Mouse (Mus musculus): ENCODE measurements around the gene Ank. TPM values are rescaled to one million over a fixed set of nuclear protein-coding genes. Genes with fewer than 3 reads are reported as not detected.

Ank gene
- polyA plus RNA-seq, 1 experiment from 2014 or later = 3.1 TPM

- Histone ChIP-seq H3K27ac (no peak overlapping the region), H3K4me1 (peaks cover 26% of the 10 kb centered on the region), H3K36me3 (no peaks in the 10 kb centered on the region), H3K9me3 (replicated peaks) (no peaks in the 10 kb centered on the region), H3K4me3 (no peak overlapping the region), H3K27me3 (ENCODE audit: low read depth, poor library complexity, severe bottlenecking) (peaks cover 14% of the 10 kb centered on the region; the same call in 1 of the 2 replicates)
- DNase-seq (ENCODE audit: low spot score) = no peak
- 89% methylated on average over 15 of the region's 15 CpGs for WGBS
These were observed 40.6 kb downstream of the Ank start for GRCm38 (mm10) chr15:27506893-27507596.

GRCm38 (mm10) chr15:27508169-27508568 is 41.7 kb downstream of the Ank start:
- no peak for DNase-seq (ENCODE audit: low spot score)
- Histone ChIP-seq H3K27ac (no peak overlapping the region), H3K4me1 (peaks cover 26% of the 10 kb centered on the region), H3K9me3 (replicated peaks) (no peaks in the 10 kb centered on the region), H3K36me3 (no peaks in the 10 kb centered on the region), H3K27me3 (ENCODE audit: low read depth, poor library complexity, severe bottlenecking) (peaks cover 14% of the 10 kb centered on the region; the same call in 1 of the 2 replicates), H3K4me3 (no peak overlapping the region)
- 93% methylated on average over 7 of the region's 7 CpGs for WGBS

DNA sequence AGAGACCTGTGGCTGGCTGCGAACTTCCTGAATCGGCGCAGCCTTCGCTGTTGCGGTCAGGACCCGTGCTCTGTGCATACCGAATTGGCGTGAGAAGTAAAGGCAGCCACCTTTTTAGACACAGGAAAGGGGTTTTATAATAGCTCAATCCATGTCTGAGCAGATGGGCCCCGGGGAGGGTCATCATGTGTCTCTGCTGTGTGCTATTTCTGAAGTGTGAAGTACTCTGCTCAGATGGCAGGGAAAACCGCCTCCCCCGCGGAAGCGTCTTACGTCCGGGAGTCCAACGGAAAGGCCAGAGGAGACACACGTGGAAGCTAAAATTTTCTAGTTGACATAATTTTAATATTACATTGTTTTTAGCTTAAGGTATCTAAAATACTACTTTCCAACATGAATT is 42.5 kb downstream of the Ank start:
- no peak for DNase-seq (ENCODE audit: low spot score)
- H3K36me3 ChIP-seq = no peaks in the 10 kb centered on the region
- H3K9me3 ChIP-seq (replicated peaks) = no peaks in the 10 kb centered on the region
- peaks cover 20% of the 10 kb centered on the region for H3K4me1 ChIP-seq
- WGBS = 91% methylated on average over 17 of the region's 17 CpGs
- H3K4me3 ChIP-seq = no peak overlapping the region
- no peak overlapping the region for H3K27ac ChIP-seq
- H3K27me3 ChIP-seq (ENCODE audit: low read depth, poor library complexity, severe bottlenecking) = peaks cover 14% of the 10 kb centered on the region; the same call in 1 of the 2 replicates

GRCm38 (mm10) chr15:27516927-27517326 is 50.5 kb downstream of the Ank start:
- WGBS = 80% methylated on average over 1 of the region's 1 CpGs

GRCm38 (mm10) chr15:27518026-27518425 is 51.5 kb downstream of the Ank start:
- no peak for DNase-seq (ENCODE audit: low spot score)
- Histone ChIP-seq H3K4me1 (0 out of 2 replicates have a peak, but pooled peaks cover 2% of the 10 kb centered on the region), H3K9me3 (replicated peaks) (no peaks in the 10 kb centered on the region), H3K36me3 (no peaks in the 10 kb centered on the region), H3K27me3 (ENCODE audit: low read depth, poor library complexity, severe bottlenecking) (no peaks in the 10 kb centered on the region), H3K4me3 (no peak overlapping the region), H3K27ac (no peak overlapping the region)
- 86% methylated on average over 8 of the region's 8 CpGs for WGBS

More at GRCm38 (mm10) chr15:27516927-27517326, 50.5 kb downstream of the Ank start:
- DNase-seq (ENCODE audit: low spot score) = no peak
- Histone ChIP-seq H3K4me1 (no peaks in the 10 kb centered on the region), H3K27me3 (ENCODE audit: low read depth, poor library complexity, severe bottlenecking) (no peaks in the 10 kb centered on the region; the same call in 1 of the 2 replicates), H3K36me3 (no peaks in the 10 kb centered on the region), H3K9me3 (replicated peaks) (no peaks in the 10 kb centered on the region), H3K27ac (no peak overlapping the region), H3K4me3 (no peak overlapping the region)

- Histone ChIP-seq H3K36me3 (no peaks in the 10 kb centered on the region), H3K27me3 (ENCODE audit: low read depth, poor library complexity, severe bottlenecking) (no peaks in the 10 kb centered on the region), H3K4me1 (0 out of 2 replicates have a peak, but pooled peaks cover 2% of the 10 kb centered on the region), H3K4me3 (no peak overlapping the region), H3K9me3 (replicated peaks) (no peaks in the 10 kb centered on the region), H3K27ac (no peak overlapping the region)
- no peak for DNase-seq (ENCODE audit: low spot score)
- 94% methylated on average over 7 of the region's 7 CpGs for WGBS
These were observed 53.4 kb downstream of the Ank start for GRCm38 (mm10) chr15:27519857-27520256.

DNA sequence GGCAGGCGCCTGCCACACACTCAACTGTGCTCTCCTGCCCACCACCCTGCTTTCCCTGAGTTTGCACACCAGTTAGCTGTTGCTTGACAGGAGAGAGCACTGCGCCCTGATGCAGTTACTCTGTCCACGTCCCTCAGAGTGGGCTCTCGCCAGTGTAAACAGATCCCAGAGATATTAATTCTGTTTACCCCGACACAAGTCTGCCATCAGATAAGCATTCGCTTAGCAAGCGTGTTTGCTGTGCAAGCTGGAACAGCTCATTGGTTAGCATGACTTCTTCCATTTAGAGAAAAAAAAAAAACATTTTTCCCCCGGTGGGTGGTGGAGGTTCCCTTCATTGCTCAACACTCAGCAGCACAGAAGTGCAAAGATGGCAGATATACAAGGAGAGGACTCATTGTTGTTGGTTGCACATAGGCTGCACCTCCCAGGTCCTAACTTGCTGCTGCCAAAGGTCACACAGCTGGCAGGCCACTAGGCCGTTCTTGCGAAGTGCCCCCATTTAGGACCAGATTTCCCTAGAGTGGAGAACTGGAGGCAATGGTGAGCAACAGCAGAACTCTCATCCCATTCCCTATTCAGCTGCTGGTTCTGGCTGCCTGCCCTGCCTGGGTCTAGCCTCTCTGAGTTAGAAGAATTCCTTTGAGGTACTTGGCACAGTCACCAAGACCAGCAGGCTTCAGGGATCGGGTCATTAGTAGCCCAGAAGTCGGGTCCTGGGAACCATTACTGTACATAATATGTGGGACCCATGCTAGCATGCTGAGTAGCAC is 58.9 kb downstream of the Ank start:
- WGBS = 83% methylated on average over 12 of the region's 12 CpGs

DNA sequence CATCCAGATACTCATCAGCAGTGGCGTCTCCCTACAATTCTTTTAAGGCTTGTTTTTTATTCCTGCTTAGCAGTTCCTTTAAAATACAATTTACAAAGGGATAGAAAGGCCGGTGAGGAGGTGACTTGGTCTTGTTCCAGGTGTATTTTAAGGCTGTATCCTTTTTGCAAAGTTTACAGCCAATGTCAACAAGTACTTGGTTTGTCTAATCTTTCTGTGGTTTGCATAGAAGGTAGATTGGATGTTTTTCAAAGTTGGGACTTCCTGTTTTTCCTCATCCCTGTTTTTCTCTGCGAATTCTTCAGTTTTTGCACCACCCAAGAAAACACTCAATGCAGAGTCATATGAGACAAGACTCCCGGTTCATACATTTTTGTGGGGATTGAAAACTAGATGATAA is 62.4 kb downstream of the Ank start:
- no peaks in the 10 kb centered on the region for H3K9me3 ChIP-seq (replicated peaks)
- H3K4me3 ChIP-seq = no peak overlapping the region
- H3K27ac ChIP-seq = no peak overlapping the region
- no peaks in the 10 kb centered on the region for H3K27me3 ChIP-seq (ENCODE audit: low read depth, poor library complexity, severe bottlenecking)
- no peaks in the 10 kb centered on the region for H3K4me1 ChIP-seq
- WGBS = 90% methylated on average over 4 of the region's 4 CpGs
- H3K36me3 ChIP-seq = no peaks in the 10 kb centered on the region
- no peak for DNase-seq (ENCODE audit: low spot score)

More for the DNA sequence above, 58.9 kb downstream of the Ank start:
- no peak overlapping the region for H3K4me3 ChIP-seq
- no peaks in the 10 kb centered on the region for H3K36me3 ChIP-seq
- H3K4me1 ChIP-seq = 0 out of 2 replicates have a peak, but pooled peaks cover 2% of the 10 kb centered on the region
- H3K27ac ChIP-seq = no peak overlapping the region
- H3K27me3 ChIP-seq (ENCODE audit: low read depth, poor library complexity, severe bottlenecking) = no peaks in the 10 kb centered on the region
- no peaks in the 10 kb centered on the region for H3K9me3 ChIP-seq (replicated peaks)
- DNase-seq (ENCODE audit: low spot score) = no peak

DNA sequence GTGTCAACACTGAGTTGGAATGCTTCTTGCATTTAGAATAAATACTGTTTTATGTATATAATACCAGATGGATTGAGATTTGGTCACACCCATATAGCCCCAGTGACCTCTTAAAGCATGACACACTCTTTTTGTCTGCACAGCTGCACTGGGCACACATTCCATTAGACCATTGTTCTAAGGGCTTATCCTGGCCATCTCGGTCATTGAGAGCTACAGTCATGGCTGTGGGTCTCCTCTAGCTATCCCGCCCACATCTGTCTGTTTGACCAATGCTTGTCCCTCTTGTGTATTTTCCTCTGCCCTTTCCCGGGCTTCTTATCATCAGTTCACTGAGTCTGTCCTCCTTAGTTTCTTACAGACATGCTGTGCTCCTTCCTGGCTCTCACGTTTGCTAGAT is 63.5 kb downstream of the Ank start:
- Histone ChIP-seq H3K4me3 (no peak overlapping the region), H3K27me3 (ENCODE audit: low read depth, poor library complexity, severe bottlenecking) (no peaks in the 10 kb centered on the region), H3K9me3 (replicated peaks) (no peaks in the 10 kb centered on the region), H3K4me1 (no peaks in the 10 kb centered on the region), H3K27ac (no peak overlapping the region), H3K36me3 (no peaks in the 10 kb centered on the region)
- 83% methylated on average over 4 of the region's 4 CpGs for whole genome bisulfite sequencing
- DNase-seq (ENCODE audit: low spot score) = no peak

- 53% methylated on average over 3 of the region's 3 CpGs for WGBS
- no peak overlapping the region for H3K27ac ChIP-seq
- no peak overlapping the region for H3K4me3 ChIP-seq
- no peaks in the 10 kb centered on the region for H3K27me3 ChIP-seq (ENCODE audit: low read depth, poor library complexity, severe bottlenecking)
- peaks cover 5% of the 10 kb centered on the region; the same call in 1 of the 2 replicates for H3K4me1 ChIP-seq
- H3K36me3 ChIP-seq = no peaks in the 10 kb centered on the region
- no peaks in the 10 kb centered on the region for H3K9me3 ChIP-seq (replicated peaks)
- DNase-seq (ENCODE audit: low spot score) = no peak
These were observed 66.6 kb downstream of the Ank start for GRCm38 (mm10) chr15:27533036-27533435.

DNA sequence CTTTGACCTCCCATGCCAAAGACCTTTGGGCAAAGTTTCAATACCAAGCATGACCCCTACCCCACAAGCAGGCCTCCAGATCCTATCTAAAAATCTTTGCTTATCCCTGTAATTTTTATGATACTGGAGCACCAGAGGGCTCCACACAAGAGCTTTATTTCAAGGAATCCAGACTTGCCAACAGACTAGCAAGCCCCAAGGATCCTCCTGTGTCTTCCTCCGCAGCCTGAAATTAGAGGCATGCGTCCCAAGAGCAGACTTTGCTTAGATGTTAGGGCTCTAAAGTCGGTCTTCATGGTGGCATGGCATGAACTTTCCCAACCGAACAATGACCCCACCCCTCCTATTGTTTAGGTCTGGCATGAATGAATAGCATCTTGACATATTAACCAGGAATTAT is 69.2 kb downstream of the Ank start:
- DNase-seq (ENCODE audit: low spot score) = no peak
- H3K4me1 ChIP-seq = peaks cover 5% of the 10 kb centered on the region; the same call in 1 of the 2 replicates
- 95% methylated on average over 4 of the region's 4 CpGs for WGBS

DNA sequence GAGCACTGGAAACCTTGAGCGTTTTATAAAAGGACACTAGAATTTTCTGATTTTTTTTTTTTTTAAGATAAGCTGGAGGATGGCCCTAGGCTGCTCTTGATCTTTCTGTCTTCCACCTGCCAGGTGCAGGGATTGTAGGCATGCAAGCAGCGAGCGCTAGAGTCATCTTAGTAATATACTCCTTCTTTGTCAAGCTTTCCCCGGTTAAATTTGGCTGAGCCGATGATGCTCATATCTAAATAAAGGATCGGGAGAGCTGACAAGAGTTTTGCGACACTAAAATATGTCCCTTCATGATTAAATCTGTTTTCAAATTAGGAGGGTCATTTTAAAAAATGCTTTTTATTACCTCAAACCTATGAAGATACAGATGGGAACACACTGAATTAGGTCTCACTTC is 69.7 kb downstream of the Ank start:
- Histone ChIP-seq H3K9me3 (replicated peaks) (no peaks in the 10 kb centered on the region), H3K36me3 (no peaks in the 10 kb centered on the region), H3K4me3 (no peak overlapping the region), H3K4me1 (peaks cover 5% of the 10 kb centered on the region; the same call in 1 of the 2 replicates), H3K27me3 (ENCODE audit: low read depth, poor library complexity, severe bottlenecking) (no peaks in the 10 kb centered on the region), H3K27ac (no peak overlapping the region)
- 95% methylated on average over 7 of the region's 7 CpGs for WGBS
- no peak for DNase-seq (ENCODE audit: low spot score)

More for the DNA sequence above, 69.2 kb downstream of the Ank start:
- H3K4me3 ChIP-seq = no peak overlapping the region
- H3K36me3 ChIP-seq = no peaks in the 10 kb centered on the region
- no peak overlapping the region for H3K27ac ChIP-seq
- no peaks in the 10 kb centered on the region for H3K27me3 ChIP-seq (ENCODE audit: low read depth, poor library complexity, severe bottlenecking)
- H3K9me3 ChIP-seq (replicated peaks) = no peaks in the 10 kb centered on the region

GRCm38 (mm10) chr15:27536771-27537170 is 70.3 kb downstream of the Ank start:
- Histone ChIP-seq H3K36me3 (no peaks in the 10 kb centered on the region), H3K27ac (no peak overlapping the region), H3K27me3 (ENCODE audit: low read depth, poor library complexity, severe bottlenecking) (no peaks in the 10 kb centered on the region), H3K4me1 (peaks cover 5% of the 10 kb centered on the region; the same call in 1 of the 2 replicates), H3K4me3 (no peak overlapping the region), H3K9me3 (replicated peaks) (no peaks in the 10 kb centered on the region)
- no peak for DNase-seq (ENCODE audit: low spot score)
- WGBS = 68% methylated on average over 5 of the region's 5 CpGs

Measured in limb, embryonic 10.5 days (tissue).